Mouse (Mus musculus) activated CD4-positive, CD25-positive, alpha-beta regulatory T cell, adult 4 months (primary cell): Measurements from ENCODE around the gene Prtn3. TPM values are rescaled to one million over a fixed set of nuclear protein-coding genes. Genes with fewer than 3 reads are reported as not detected.
"Not testable (repeated sequence)": the region's sequence is repeated elsewhere in the genome, so short reads cannot be mapped to it uniquely, and the experiment has no call there.

ENCODE experiments used
- ATAC-seq: one replicate; pipeline ENCODE4 v1.8.0; 2017
- polyA plus RNA-seq, 2 experiments: library from polyadenylated mRNA; unstranded; fragments of 100-300 nt; shearing (Covaris generic); gene quantifications; one replicate each; pipeline ENCODE4 v1.2.1; 2017

Prtn3 gene
- polyA plus RNA-seq, 2 experiments from 2014 or later, result not detected

GRCm38 (mm10) chr10:79877757-79878156 is 3.5 kb downstream of the Prtn3 start:
- ATAC-seq, result no peak

GRCm38 (mm10) chr10:79879527-79879926 is 5.3 kb downstream of the Prtn3 start:
- no peak for ATAC-seq

GRCm38 (mm10) chr10:79880721-79881120 is 6.4 kb downstream of the Prtn3 start:
- ATAC-seq, result no peak

GRCm38 (mm10) chr10:79881981-79882380 is 7.7 kb downstream of the Prtn3 start:
- no peak for ATAC-seq

GRCm38 (mm10) chr10:79883297-79884084 is 9.2 kb downstream of the Prtn3 start:
- peak; percentile 28 for ATAC-seq

- no peak for ATAC-seq
These were observed 10.2 kb downstream of the Prtn3 start for GRCm38 (mm10) chr10:79884446-79884845.

- not testable (repeated sequence) for ATAC-seq
These were observed 10.7 kb downstream of the Prtn3 start for GRCm38 (mm10) chr10:79884938-79885337.

GRCm38 (mm10) chr10:79886054-79886453 is 11.8 kb downstream of the Prtn3 start, which contains the start of gene Elane:
Elane (plus strand) TSS chr10:79886247.
- no peak for ATAC-seq

GRCm38 (mm10) chr10:79886611-79887010 is 12.3 kb downstream of the Prtn3 start:
- ATAC-seq, result no peak

GRCm38 (mm10) chr10:79889386-79889785 is 15.1 kb downstream of the Prtn3 start:
- ATAC-seq, result no peak

GRCm38 (mm10) chr10:79890670-79891069 is 16.4 kb downstream of the Prtn3 start, which contains the start of gene Cfd:
Cfd (plus strand) TSS chr10:79890853.
- no peak for ATAC-seq

GRCm38 (mm10) chr10:79892451-79893118 is 18.3 kb downstream of the Prtn3 start:
- peak; percentile 71 for ATAC-seq

- no peak for ATAC-seq
These were observed 22.0 kb downstream of the Prtn3 start for GRCm38 (mm10) chr10:79896306-79896705.

- no peak for ATAC-seq
These were observed 22.5 kb downstream of the Prtn3 start for GRCm38 (mm10) chr10:79896814-79897213.

GRCm38 (mm10) chr10:79897316-79898245 is 23.3 kb downstream of the Prtn3 start:
- peak; percentile 33 for ATAC-seq

GRCm38 (mm10) chr10:79900951-79901410 is 26.7 kb downstream of the Prtn3 start:
- ATAC-seq, result no peak

GRCm38 (mm10) chr10:79906712-79907111 is 32.4 kb downstream of the Prtn3 start:
- no peak for ATAC-seq

- ATAC-seq, result no peak
These were observed 33.1 kb downstream of the Prtn3 start for GRCm38 (mm10) chr10:79907415-79907814.

- peak; percentile 91 for ATAC-seq
These were observed 34.2 kb downstream of the Prtn3 start, which contains the start of gene Med16 for GRCm38 (mm10) chr10:79908167-79909091. Med16 (minus strand) TSS chr10:79908923.

GRCm38 (mm10) chr10:79909092-79909922 is 35.0 kb downstream of the Prtn3 start:
- peak; percentile 27 for ATAC-seq
